Mouse (Mus musculus): ENCODE results near the gene Acta2. TPM values are rescaled to one million over a fixed set of nuclear protein-coding genes. Genes with fewer than 3 reads are reported as not detected.

The Acta2 gene
- 8.1 and 10.5 TPM in 2 replicates for polyA plus RNA-seq (2021; fragmentation: Nextera tagmentation)
- long read RNA-seq, experiment 1, transcript Acta2-201 (9 exons, 2,035 nt), result major isoform, 13 of 17 reads
- long read RNA-seq, experiment 1, partial matches to known transcripts, result 3 of 17 reads
- long read RNA-seq, experiment 1, other reads (novel, unspliced or antisense), result 1 of 17 reads
- long read RNA-seq, experiment 2, transcript Acta2-201 (9 exons, 2,035 nt), result major isoform, 61 of 63 reads
- long read RNA-seq, experiment 2, partial matches to known transcripts, result 1 of 63 reads
- long read RNA-seq, experiment 2, other reads (novel, unspliced or antisense), result 1 of 63 reads

DNA sequence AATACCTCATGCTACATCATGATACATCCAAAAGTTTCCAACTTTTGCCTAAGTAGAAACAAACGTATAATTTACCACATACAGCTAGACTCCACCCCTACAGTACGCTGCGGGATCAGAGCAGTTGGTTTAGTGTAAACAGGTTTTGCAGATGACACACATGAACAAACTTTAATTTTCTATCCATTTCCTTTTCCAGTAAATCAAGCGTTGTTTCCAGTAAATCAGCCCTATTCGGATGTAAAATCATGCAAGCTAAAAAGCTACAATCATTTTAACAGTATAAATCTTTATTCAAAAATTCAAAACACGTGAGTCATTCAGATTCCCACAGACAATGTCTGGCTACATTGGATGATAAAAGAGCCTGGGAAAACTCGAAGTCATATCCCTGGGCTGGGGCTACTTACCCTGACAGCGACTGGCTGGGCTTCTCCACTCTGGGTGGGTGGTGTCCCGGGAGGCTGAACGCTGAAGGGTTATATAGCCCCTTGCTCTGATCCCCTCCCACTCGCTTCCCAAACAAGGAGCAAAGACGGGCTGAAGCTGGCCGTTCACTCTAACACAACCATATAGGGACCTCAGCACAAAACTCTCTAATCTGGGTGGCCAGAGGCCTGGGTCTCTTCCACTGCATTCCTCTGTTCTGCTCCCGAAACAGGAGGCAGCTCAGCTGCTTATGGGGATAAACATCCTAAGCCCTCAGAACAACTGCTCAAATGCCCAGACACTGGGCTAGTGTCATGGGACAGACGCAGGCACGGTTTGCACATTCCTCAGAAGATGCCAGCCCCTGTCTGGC is at the start of gene Acta2:
Gene Acta2 (minus strand): TSS at position 711 of the 802 bp plus-strand sequence.

GRCm38 (mm10) chr19:34289948-34290789 is 34.8 kb upstream of the Acta2 start, which contains the start of gene Fas:
Gene Fas, plus strand, starts transcription at chr19:34290666.

GRCm38 (mm10) chr19:34192008-34192963 is 63.1 kb downstream of the Acta2 start, which contains the start of gene Stambpl1:
Gene Stambpl1, plus strand, starts transcription at chr19:34192229.

Other genes starting within 250 kb of the Acta2 start
- gene Lipk, start 247.3 kb downstream of the Acta2 start, polyA plus RNA-seq (2021; fragmentation: Nextera tagmentation), result not detected in 2 replicates
- not detected in 2 replicates for gene Lipn, start 188.2 kb downstream of the Acta2 start, polyA plus RNA-seq (2021; fragmentation: Nextera tagmentation)
- 0.16 TPM in 1 of 2 replicates, not detected in the other for gene Lipm, start 154.7 kb downstream of the Acta2 start, polyA plus RNA-seq (2021; fragmentation: Nextera tagmentation)
- gene Ankrd22, start 89.5 kb downstream of the Acta2 start, polyA plus RNA-seq (2021; fragmentation: Nextera tagmentation), result not detected in 2 replicates
- gene Stambpl1, start 63.4 kb downstream of the Acta2 start, polyA plus RNA-seq (2021; fragmentation: Nextera tagmentation), result 13.2 and 15.5 TPM in 2 replicates
- gene Fas, start 35.1 kb upstream of the Acta2 start, polyA plus RNA-seq (2021; fragmentation: Nextera tagmentation), result 3.2 and 3.5 TPM in 2 replicates
- 0.40 and 0.56 TPM in 2 replicates for gene Ch25h, start 219.6 kb upstream of the Acta2 start, polyA plus RNA-seq (2021; fragmentation: Nextera tagmentation)

Data from layer of hippocampus, adult 6 months (tissue).